Mouse (Mus musculus) lung, embryonic 14.5 days (tissue): ENCODE measurements at regions not wholly inside any gene's neighbourhood (a gene's known extent, or its start where the extent isn't known, plus 50 kb on each side); places are given as distances from the start of the nearest gene placed in this dataset.
A peak's percentile ranks its signal among the peaks of the same experiment; 100 is the strongest.

Experiments
- ATAC-seq: fragments of 200-750 bp; cut with Nextera tagmentation; 2 replicates; pipeline ENCODE4 v1.8.0; 2017; ENCODE audit warnings: mild to moderate bottlenecking, moderate TSS enrichment, moderate library complexity; ENCODE audit not compliant: insufficient read depth
- DNase-seq: peaks from one replicate; pipeline ENCODE4 v3.0.0-alpha.2; 2015
- H3K27ac ChIP-seq: fragments of 300-500 bp; sonication (generic); 2 replicates; pipeline ENCODE4 v1.5.1; 2014; ENCODE audit warnings: low read depth, mild to moderate bottlenecking, moderate library complexity
- H3K27me3 ChIP-seq: fragments of 300-500 bp; sonication (generic); 2 replicates; pipeline ENCODE4 v1.6.1; 2014; ENCODE audit warnings: low read length, control low read depth; ENCODE audit not compliant: insufficient read depth
- H3K36me3 ChIP-seq: fragments of 300-500 bp; sonication (generic); 2 replicates; pipeline ENCODE4 v1.6.1; 2014; ENCODE audit warnings: control low read depth; ENCODE audit not compliant: insufficient read depth
- H3K4me1 ChIP-seq: fragments of 300-500 bp; sonication (generic); 2 replicates; pipeline ENCODE4 v1.6.1; 2014; ENCODE audit warnings: antibody characterized with exemption, control low read depth; ENCODE audit not compliant: insufficient read depth
- H3K4me2 ChIP-seq: fragments of 300-500 bp; sonication (generic); 2 replicates; pipeline ENCODE4 v1.6.1; 2014; ENCODE audit warnings: mild to moderate bottlenecking
- H3K4me3 ChIP-seq: fragments of 300-500 bp; sonication (generic); 2 replicates; pipeline ENCODE4 v1.5.1; 2014; ENCODE audit warnings: low read depth, low read length
- H3K9ac ChIP-seq: fragments of 300-500 bp; sonication (generic); 2 replicates; pipeline ENCODE4 v1.6.1; 2014
- H3K9me3 ChIP-seq: fragments of 300-500 bp; sonication (generic); 2 replicates; pipeline ENCODE4 v1.6.1; 2016; ENCODE audit warnings: low read depth, low read length, control low read depth
- CTCF ChIP-seq: IDR thresholded peaks from 2 replicates; pipeline ENCODE4 v1.5.1; 2016; ENCODE audit warnings: antibody characterized with exemption, low read depth
- WGBS: fragments of 180-500 bp; shearing (Covaris S2); extraction: QIAGEN DNeasy Blood & Tissue Kit; methylation state at CpG from one replicate; pipeline ENCODE4 v1.1.7; 2014; 5-methylcytosine and 5-hydroxymethylcytosine counted together

- Histone ChIP-seq H3K36me3 (no peaks in the 10 kb centered on the region), H3K4me3 (no peak overlapping the region), H3K9me3 (no peaks in the 10 kb centered on the region), H3K4me1 (no peaks in the 10 kb centered on the region), H3K27ac (no peak overlapping the region), H3K9ac (no peak overlapping the region), H3K27me3 (no peaks in the 10 kb centered on the region), H3K4me2 (no peak overlapping the region)
- no peak for TF ChIP-seq CTCF
- no peak for ATAC-seq
- 61% methylated on average over 4 of the region's 4 CpGs for WGBS
- peak; percentile 49 for DNase-seq
Measured at GRCm38 (mm10) chr3:149224271-149224670, 233.9 kb upstream of the Adgrl2 start.

GRCm38 (mm10) chr3:149223776-149224175 is 233.4 kb upstream of the Adgrl2 start:
- DNase-seq (no peak), ATAC-seq (no peak)
- H3K4me3 ChIP-seq = no peak overlapping the region
- WGBS = 80% methylated on average over 5 of the region's 5 CpGs
- H3K4me1 ChIP-seq = no peaks in the 10 kb centered on the region
- H3K4me2 ChIP-seq = no peak overlapping the region
- H3K27ac ChIP-seq = no peak overlapping the region
- no peaks in the 10 kb centered on the region for H3K9me3 ChIP-seq
- H3K27me3 ChIP-seq = no peaks in the 10 kb centered on the region
- H3K9ac ChIP-seq = no peak overlapping the region
- H3K36me3 ChIP-seq = no peaks in the 10 kb centered on the region
- TF ChIP-seq CTCF = no peak

GRCm38 (mm10) chr3:149220958-149221357 is 230.6 kb upstream of the Adgrl2 start:
- no peaks in the 10 kb centered on the region for H3K9me3 ChIP-seq
- H3K9ac ChIP-seq = no peak overlapping the region
- no peaks in the 10 kb centered on the region for H3K27me3 ChIP-seq
- ATAC-seq = no peak
- no peaks in the 10 kb centered on the region for H3K4me1 ChIP-seq
- no peak for TF ChIP-seq CTCF
- no peak overlapping the region for H3K4me3 ChIP-seq
- WGBS = 58% methylated on average over 4 of the region's 4 CpGs
- no peaks in the 10 kb centered on the region for H3K36me3 ChIP-seq
- H3K27ac ChIP-seq = no peak overlapping the region
- DNase-seq = no peak
- H3K4me2 ChIP-seq = no peak overlapping the region

GRCm38 (mm10) chr3:149220304-149220951 is 230.1 kb upstream of the Adgrl2 start:
- Histone ChIP-seq H3K27ac (no peak overlapping the region), H3K4me3 (no peak overlapping the region), H3K27me3 (no peaks in the 10 kb centered on the region), H3K9me3 (no peaks in the 10 kb centered on the region), H3K36me3 (no peaks in the 10 kb centered on the region), H3K4me1 (no peaks in the 10 kb centered on the region), H3K4me2 (no peak overlapping the region), H3K9ac (no peak overlapping the region)
- ATAC-seq (0 out of 2 replicates have a peak, but pooled peaks have one; percentile 8), DNase-seq (peak; percentile 36)
- TF ChIP-seq CTCF = no peak
- WGBS = 49% methylated on average over 8 of the region's 8 CpGs

- 0 out of 2 replicates have a peak, but pooled peaks have one; percentile 7 for ATAC-seq
- H3K27me3 ChIP-seq = no peaks in the 10 kb centered on the region
- no peak overlapping the region for H3K4me3 ChIP-seq
- no peak overlapping the region for H3K27ac ChIP-seq
- no peaks in the 10 kb centered on the region for H3K36me3 ChIP-seq
- WGBS = 59% methylated on average over 14 of the region's 14 CpGs
- no peaks in the 10 kb centered on the region for H3K4me1 ChIP-seq
- no peaks in the 10 kb centered on the region for H3K9me3 ChIP-seq
- H3K4me2 ChIP-seq = no peak overlapping the region
- peak; percentile 25 for DNase-seq
- no peak for TF ChIP-seq CTCF
- no peak overlapping the region for H3K9ac ChIP-seq
Measured at GRCm38 (mm10) chr3:149219381-149220303, 229.3 kb upstream of the Adgrl2 start.

- H3K4me2 ChIP-seq = no peak overlapping the region
- no peak overlapping the region for H3K9ac ChIP-seq
- H3K27me3 ChIP-seq = no peaks in the 10 kb centered on the region
- 82% methylated on average over 9 of the region's 9 CpGs for WGBS
- TF ChIP-seq CTCF = peak; percentile 41
- DNase-seq (peak; percentile 58), ATAC-seq (no peak)
- H3K4me3 ChIP-seq = no peak overlapping the region
- H3K9me3 ChIP-seq = no peaks in the 10 kb centered on the region
- no peaks in the 10 kb centered on the region for H3K4me1 ChIP-seq
- no peaks in the 10 kb centered on the region for H3K36me3 ChIP-seq
- H3K27ac ChIP-seq = no peak overlapping the region
Measured at GRCm38 (mm10) chr3:149217916-149218803, 227.8 kb upstream of the Adgrl2 start.
